Mouse (Mus musculus): ENCODE measurements at regions not wholly inside any gene's neighbourhood (a gene's known extent, or its start where the extent isn't known, plus 50 kb on each side); places are given as distances from the start of the nearest gene placed in this dataset.

DNA sequence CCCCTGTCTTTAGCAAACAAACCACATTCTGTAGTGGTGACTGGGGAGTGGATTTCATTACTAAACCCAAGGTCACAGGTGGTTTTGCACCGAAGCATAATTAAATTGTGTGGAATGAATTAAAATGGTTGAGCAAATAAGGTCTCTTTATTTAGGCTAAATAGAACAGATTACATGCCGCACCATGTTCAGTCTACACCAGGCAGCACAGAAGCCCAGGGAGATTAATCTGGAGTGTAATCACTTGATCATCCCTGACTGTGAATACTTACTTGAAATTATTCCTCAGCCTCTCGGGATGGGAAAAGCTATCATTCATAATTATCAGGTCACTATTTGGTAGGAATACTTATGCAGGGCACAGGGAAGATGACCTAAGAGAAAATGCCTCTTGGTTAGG is 1293.3 kb upstream of the Sel1l start:
- Histone ChIP-seq H3K4me3 (no peak overlapping the region), H3K9ac (replicated peaks) (no peak overlapping the region), H3K9me3 (no peaks in the 10 kb centered on the region), H3K4me2 (replicated peaks) (no peak overlapping the region), H3K27me3 (no peaks in the 10 kb centered on the region), H3K27ac (replicated peaks) (no peak overlapping the region), H3K4me1 (no peaks in the 10 kb centered on the region), H3K36me3 (no peaks in the 10 kb centered on the region)
- peak; percentile 76 for ATAC-seq (ENCODE audit: low FRiP score, low read depth)
- 56% methylated on average over 3 of the region's 3 CpGs for WGBS

DNA sequence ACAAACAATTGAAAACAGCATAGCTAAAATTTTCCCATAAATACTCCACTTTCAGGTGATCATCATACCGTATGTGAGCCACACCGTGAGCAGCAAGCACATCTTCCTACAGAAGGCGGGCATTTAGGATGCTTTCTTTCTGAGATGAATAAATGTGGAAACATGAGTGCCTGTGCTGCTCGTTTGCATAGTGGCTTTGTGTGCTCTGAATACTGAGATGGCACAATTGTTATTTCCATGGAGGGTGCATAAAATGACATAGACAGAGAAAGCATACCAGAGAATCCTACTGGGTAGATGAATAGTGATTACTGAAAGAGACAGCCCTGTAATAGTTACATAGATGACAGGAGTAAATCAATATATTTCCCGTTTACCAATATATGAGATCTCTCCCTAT is 1287.4 kb upstream of the Sel1l start:
- Histone ChIP-seq H3K36me3 (no peaks in the 10 kb centered on the region), H3K4me2 (replicated peaks) (no peak overlapping the region), H3K4me3 (no peak overlapping the region), H3K27ac (replicated peaks) (no peak overlapping the region), H3K9me3 (no peaks in the 10 kb centered on the region), H3K4me1 (0 out of 2 replicates have a peak, but pooled peaks cover 3% of the 10 kb centered on the region), H3K9ac (replicated peaks) (no peak overlapping the region), H3K27me3 (no peaks in the 10 kb centered on the region)
- ATAC-seq (ENCODE audit: low FRiP score, low read depth): peak; percentile 34; the same call in 1 of the 2 replicates
- 68% methylated on average over 5 of the region's 5 CpGs for WGBS

DNA sequence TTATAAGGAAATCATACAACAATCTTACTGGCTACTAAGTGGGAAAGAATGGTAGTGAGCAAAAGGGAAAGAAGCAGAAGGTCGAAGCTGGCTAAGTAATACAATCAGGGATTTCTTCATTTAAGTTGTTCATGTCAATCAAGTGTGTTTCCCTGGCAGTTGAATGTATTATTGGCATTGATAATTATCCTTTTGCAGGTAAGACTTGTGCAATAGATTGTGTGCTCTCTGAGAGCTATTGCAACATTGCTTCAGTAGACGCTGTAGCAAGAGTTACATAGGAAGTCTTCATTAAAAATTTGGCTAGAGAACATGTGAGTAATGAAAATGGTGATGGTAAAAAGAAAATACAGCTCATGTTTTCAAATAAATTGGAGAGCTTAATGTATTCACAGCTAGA is 1273.3 kb upstream of the Sel1l start:
- ATAC-seq (ENCODE audit: low FRiP score, low read depth): no peak
- Histone ChIP-seq H3K4me2 (replicated peaks) (no peak overlapping the region), H3K4me1 (no peaks in the 10 kb centered on the region), H3K36me3 (no peaks in the 10 kb centered on the region), H3K27ac (replicated peaks) (no peak overlapping the region), H3K27me3 (no peaks in the 10 kb centered on the region), H3K9ac (replicated peaks) (no peak overlapping the region), H3K4me3 (no peak overlapping the region), H3K9me3 (no peaks in the 10 kb centered on the region)
- WGBS: 95% methylated on average over 2 of the region's 2 CpGs

DNA sequence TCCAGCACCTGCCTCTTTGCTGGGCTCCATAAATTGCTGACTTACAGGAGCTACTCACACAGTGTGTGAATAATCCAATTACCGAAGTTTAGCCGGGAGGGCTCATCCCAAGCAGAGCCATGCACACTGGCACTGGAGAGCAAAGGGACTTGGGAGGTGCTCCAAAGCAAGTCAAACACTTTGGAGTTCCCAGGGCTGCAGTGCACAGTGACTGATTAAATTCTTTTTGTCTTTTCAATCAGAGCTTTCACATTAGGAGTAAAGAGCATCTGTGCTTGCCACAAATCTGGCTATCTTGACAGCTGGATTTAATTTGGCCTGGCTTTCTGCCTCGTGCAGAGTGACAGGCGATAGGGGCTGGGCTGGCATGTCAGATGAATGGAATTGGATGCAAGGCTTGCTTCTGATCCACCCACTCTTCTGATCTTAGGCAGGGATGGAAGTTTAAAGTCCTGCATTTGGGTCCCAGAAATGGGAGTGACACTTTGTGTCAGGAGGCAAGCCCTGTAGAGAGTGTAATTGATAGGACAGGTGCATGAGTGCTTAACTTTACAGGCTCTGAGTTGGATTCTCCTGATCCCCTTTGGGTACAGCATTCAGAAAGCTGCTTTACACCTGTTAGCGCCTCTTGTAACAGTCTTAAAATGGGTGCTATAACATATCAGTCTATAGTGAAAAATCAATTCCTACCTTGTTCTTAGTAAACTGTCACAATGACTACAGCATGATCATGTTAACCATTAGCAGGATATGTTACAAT is 1239.3 kb upstream of the Sel1l start:
- Histone ChIP-seq H3K27ac (replicated peaks) (no peak overlapping the region), H3K4me2 (replicated peaks) (peak overlapping the region; percentile 7; the same call in 1 of the 2 replicates), H3K4me3 (no peak overlapping the region), H3K4me1 (peaks cover 8% of the 10 kb centered on the region; the same call in 1 of the 2 replicates), H3K36me3 (no peaks in the 10 kb centered on the region), H3K9me3 (no peaks in the 10 kb centered on the region), H3K9ac (replicated peaks) (no peak overlapping the region), H3K27me3 (no peaks in the 10 kb centered on the region)
- WGBS: 30% methylated on average over 5 of the region's 5 CpGs
- ATAC-seq (ENCODE audit: low FRiP score, low read depth): peak; percentile 85

DNA sequence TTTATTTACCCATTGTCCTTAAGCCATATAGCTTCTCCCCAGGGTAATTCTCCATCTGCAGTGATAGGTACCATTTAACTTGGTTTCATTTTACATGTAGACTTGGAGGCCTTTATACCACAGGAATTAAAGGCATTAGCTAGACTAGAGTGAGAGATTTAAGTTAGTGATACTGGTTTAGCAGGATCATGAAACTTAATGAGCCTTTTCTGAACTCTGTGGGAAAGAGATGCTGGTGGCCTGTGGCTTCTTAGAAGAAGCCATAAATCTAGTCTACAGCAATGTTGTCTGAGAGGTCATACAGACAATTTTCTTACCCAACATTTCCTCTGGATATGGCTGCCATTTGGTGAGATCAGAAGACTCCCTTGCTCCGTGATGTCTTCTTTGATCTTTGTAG is 1214.9 kb upstream of the Sel1l start:
- H3K4me1 ChIP-seq: no peaks in the 10 kb centered on the region
- no peak overlapping the region for H3K4me2 ChIP-seq (replicated peaks)
- H3K4me3 ChIP-seq: no peak overlapping the region
- no peaks in the 10 kb centered on the region for H3K36me3 ChIP-seq
- no peak for ATAC-seq (ENCODE audit: low FRiP score, low read depth)
- H3K27ac ChIP-seq (replicated peaks): no peak overlapping the region
- H3K27me3 ChIP-seq: no peaks in the 10 kb centered on the region
- no peaks in the 10 kb centered on the region for H3K9me3 ChIP-seq
- WGBS: 84% methylated on average over 1 of the region's 1 CpGs
- H3K9ac ChIP-seq (replicated peaks): no peak overlapping the region

DNA sequence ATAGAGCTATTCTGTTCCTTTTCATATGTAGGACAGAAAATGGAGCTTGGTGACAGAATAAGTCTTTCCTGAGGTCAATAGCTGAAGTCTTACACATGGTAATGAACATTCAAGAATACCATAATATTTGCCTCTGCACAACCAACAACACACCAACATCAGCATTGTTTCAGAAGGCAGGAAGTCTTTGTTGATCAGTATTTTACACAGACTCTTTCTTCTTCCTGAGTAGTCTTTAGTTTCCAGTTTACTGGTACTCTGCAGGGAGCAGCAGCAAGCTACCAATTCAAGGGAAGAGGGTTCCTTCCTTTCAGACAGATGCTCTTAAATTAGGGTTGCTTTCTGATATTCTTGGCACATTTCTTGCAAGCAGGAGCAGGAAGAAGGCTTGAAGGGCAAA is 1170.7 kb upstream of the Sel1l start:
- Histone ChIP-seq H3K9me3 (no peaks in the 10 kb centered on the region), H3K36me3 (no peaks in the 10 kb centered on the region), H3K27ac (replicated peaks) (no peak overlapping the region), H3K4me1 (no peaks in the 10 kb centered on the region), H3K4me2 (replicated peaks) (no peak overlapping the region), H3K4me3 (no peak overlapping the region), H3K9ac (replicated peaks) (no peak overlapping the region), H3K27me3 (no peaks in the 10 kb centered on the region)
- ATAC-seq (ENCODE audit: low FRiP score, low read depth): no peak

DNA sequence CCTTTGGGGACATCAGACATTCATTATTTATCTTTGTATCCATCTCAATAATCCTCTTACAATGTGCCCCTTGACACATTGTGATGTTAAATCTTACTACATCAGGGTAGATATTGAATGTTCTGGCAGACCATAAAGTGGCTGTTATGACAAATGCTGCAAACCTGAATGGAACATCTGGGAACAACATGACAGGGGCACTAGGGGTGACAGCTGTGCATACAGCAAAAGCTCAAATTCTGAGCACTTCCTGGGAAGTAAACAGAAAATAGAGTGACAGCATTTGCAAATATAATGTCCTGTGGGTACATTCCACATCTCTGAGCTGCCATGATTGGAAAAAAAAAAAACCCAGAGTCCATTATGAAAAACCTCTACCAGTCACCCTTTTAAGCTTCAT is 1162.6 kb upstream of the Sel1l start:
- Histone ChIP-seq H3K36me3 (no peaks in the 10 kb centered on the region), H3K4me3 (no peak overlapping the region), H3K9ac (replicated peaks) (no peak overlapping the region), H3K4me1 (no peaks in the 10 kb centered on the region), H3K27ac (replicated peaks) (no peak overlapping the region), H3K9me3 (no peaks in the 10 kb centered on the region), H3K27me3 (no peaks in the 10 kb centered on the region), H3K4me2 (replicated peaks) (no peak overlapping the region)
- ATAC-seq (ENCODE audit: low FRiP score, low read depth): no peak

DNA sequence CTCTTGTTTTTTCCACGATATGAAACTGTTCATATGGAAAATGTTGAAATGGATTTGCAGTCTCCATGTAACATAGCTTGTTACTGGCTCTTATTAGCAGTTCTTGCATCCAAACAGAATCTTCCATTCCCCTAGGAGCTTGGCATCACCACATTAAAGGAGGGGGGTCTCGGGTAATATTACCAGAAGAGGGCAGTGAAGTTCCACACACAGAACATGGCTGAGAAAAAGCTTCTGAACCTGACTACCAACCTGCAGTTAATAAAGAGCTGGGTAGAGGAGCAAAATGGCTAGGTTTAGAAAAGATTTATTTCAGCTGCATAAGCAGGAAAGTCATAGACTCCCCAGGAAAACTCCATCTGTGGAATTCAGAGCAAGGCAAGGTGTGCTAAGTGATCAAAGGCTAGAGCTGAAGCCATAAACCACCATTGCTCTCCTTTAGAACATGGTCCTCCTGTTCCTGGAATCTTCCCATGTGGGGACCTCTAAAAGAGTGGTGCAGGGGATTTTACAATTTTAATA is 1157.9 kb upstream of the Sel1l start:
- Histone ChIP-seq H3K9ac (replicated peaks) (no peak overlapping the region), H3K4me2 (replicated peaks) (no peak overlapping the region), H3K27me3 (no peaks in the 10 kb centered on the region), H3K36me3 (no peaks in the 10 kb centered on the region), H3K4me1 (no peaks in the 10 kb centered on the region), H3K4me3 (no peak overlapping the region), H3K27ac (replicated peaks) (no peak overlapping the region), H3K9me3 (no peaks in the 10 kb centered on the region)
- ATAC-seq (ENCODE audit: low FRiP score, low read depth): no peak
- WGBS: 52% methylated on average over 2 of the region's 2 CpGs

DNA sequence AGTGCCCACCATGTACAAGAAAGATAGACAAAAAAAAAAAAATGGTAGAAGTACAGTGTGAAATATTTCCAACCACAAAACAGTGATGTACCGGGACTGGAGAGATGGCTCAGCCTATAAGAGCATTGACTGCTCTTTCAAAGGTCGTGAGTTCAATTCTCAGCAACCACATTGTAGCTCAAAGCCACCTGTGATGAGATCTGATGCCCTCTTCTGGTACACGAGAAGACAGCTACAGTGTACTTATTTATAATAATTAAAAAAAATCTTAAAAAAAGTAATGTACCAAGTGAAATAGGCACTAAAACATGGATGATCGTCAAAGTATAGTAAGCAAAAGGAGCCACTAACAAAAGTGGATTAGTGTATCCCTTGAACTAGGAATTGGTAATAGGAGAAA is 1154.2 kb upstream of the Sel1l start:
- Histone ChIP-seq H3K9ac (replicated peaks) (no peak overlapping the region), H3K4me2 (replicated peaks) (no peak overlapping the region), H3K27me3 (no peaks in the 10 kb centered on the region), H3K4me1 (no peaks in the 10 kb centered on the region), H3K9me3 (no peaks in the 10 kb centered on the region), H3K4me3 (no peak overlapping the region), H3K27ac (replicated peaks) (no peak overlapping the region), H3K36me3 (no peaks in the 10 kb centered on the region)
- ATAC-seq (ENCODE audit: low FRiP score, low read depth): no peak
- WGBS: 86% methylated on average over 4 of the region's 4 CpGs

DNA sequence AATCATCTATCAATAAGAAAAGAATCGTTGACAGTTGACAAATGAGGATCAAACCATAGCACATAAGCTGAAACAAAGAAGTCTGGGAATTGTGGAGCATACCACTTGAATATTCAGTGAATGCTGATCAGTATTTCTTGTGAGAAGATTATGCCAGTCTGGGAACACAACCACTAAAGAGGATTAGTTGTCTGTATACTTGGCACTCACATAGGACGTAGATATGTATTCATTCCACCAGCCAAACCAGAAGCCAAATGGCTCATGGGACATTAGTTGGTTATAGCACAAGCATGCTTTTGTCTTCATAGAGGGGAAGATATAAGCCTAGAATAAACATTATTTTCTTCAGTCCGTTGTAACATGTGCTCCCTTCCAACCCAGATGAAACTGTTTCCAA is 1126.7 kb upstream of the Sel1l start:
- no peaks in the 10 kb centered on the region for H3K27me3 ChIP-seq
- WGBS: 56% methylated on average over 3 of the region's 3 CpGs
- peak; percentile 58; the same call in 1 of the 2 replicates for ATAC-seq (ENCODE audit: low FRiP score, low read depth)
- H3K9ac ChIP-seq (replicated peaks): no peak overlapping the region
- H3K9me3 ChIP-seq: no peaks in the 10 kb centered on the region
- H3K4me1 ChIP-seq: no peaks in the 10 kb centered on the region
- no peak overlapping the region for H3K27ac ChIP-seq (replicated peaks)
- H3K4me2 ChIP-seq (replicated peaks): no peak overlapping the region
- H3K4me3 ChIP-seq: no peak overlapping the region
- no peaks in the 10 kb centered on the region for H3K36me3 ChIP-seq

DNA sequence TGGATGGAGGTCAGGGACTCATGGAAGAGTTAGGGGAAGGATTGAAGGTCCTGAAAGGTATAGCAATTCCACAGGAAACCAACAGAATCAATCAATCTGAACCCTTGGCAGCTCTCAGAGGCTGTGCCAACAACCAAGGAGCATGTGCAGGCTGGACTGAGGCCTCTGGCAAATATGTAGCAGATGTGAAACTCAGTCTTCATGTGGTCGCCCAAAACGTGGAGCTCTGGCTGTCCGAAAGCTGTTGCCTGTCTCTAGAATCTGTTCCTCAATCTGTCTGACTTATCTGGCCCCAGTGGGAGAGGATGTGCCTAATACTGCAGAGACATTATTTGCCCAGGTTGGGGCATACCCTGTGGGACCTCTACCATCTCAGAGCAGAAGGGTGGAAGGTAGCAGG is 1095.4 kb upstream of the Sel1l start:
- Histone ChIP-seq H3K36me3 (no peaks in the 10 kb centered on the region), H3K9ac (replicated peaks) (no peak overlapping the region), H3K4me2 (replicated peaks) (no peak overlapping the region), H3K9me3 (no peaks in the 10 kb centered on the region), H3K4me3 (no peak overlapping the region), H3K4me1 (no peaks in the 10 kb centered on the region), H3K27ac (replicated peaks) (no peak overlapping the region), H3K27me3 (no peaks in the 10 kb centered on the region)
- no peak for ATAC-seq (ENCODE audit: low FRiP score, low read depth)
- 97% methylated on average over 3 of the region's 3 CpGs for WGBS

DNA sequence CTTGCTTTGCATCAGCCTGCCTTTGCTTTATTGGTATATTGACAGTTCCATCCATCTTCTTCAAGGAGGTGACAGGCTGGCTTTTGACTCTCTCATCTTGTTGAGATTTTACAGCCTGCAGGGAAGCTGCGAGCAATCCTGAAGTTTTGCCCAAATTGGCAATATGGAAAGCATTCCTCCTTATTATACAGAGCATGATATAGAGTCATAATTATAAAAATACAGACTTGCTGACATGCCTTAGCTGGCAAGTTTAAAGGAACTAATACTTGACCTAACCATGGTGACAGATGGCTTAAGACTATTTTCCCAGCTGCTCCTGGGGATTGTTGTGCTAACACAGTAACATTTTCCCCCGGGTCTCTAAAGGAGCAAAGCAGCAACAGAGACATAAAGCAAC is 1078.6 kb upstream of the Sel1l start:
- H3K4me2 ChIP-seq (replicated peaks): no peak overlapping the region
- no peaks in the 10 kb centered on the region for H3K27me3 ChIP-seq
- H3K36me3 ChIP-seq: no peaks in the 10 kb centered on the region
- no peak overlapping the region for H3K9ac ChIP-seq (replicated peaks)
- H3K27ac ChIP-seq (replicated peaks): no peak overlapping the region
- no peak for ATAC-seq (ENCODE audit: low FRiP score, low read depth)
- no peaks in the 10 kb centered on the region for H3K4me1 ChIP-seq
- no peaks in the 10 kb centered on the region for H3K9me3 ChIP-seq
- WGBS: 70% methylated on average over 2 of the region's 2 CpGs
- no peak overlapping the region for H3K4me3 ChIP-seq

DNA sequence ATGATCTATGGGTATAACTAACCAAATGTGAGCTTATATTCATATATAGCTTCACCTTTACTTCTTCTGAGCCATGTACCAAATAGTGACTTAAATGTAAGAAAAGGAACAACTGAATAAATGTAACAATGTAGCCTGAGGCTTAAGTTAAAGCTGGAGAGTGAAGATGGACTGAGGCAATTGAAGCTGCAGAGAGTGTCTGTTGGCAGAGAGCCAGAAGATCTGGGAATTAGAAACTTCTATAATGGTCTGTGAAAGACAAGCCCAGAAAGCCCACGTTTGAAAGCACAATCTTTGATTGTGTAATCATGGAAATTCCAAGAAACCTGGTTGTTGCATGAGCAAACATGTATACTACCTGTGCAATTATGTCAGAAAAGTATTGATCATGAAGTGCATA is 1078.0 kb upstream of the Sel1l start:
- H3K27me3 ChIP-seq: no peaks in the 10 kb centered on the region
- no peak for ATAC-seq (ENCODE audit: low FRiP score, low read depth)
- H3K9me3 ChIP-seq: no peaks in the 10 kb centered on the region
- H3K9ac ChIP-seq (replicated peaks): no peak overlapping the region
- no peak overlapping the region for H3K4me3 ChIP-seq
- no peak overlapping the region for H3K27ac ChIP-seq (replicated peaks)
- H3K4me1 ChIP-seq: no peaks in the 10 kb centered on the region
- H3K36me3 ChIP-seq: no peaks in the 10 kb centered on the region
- H3K4me2 ChIP-seq (replicated peaks): no peak overlapping the region
- 41% methylated on average over 1 of the region's 1 CpGs for WGBS

Data from midbrain, embryonic 12.5 days (tissue).